Mouse (Mus musculus) limb, embryonic 14.5 days (tissue): ENCODE results near the gene Aif1l. TPM values are rescaled to one million over a fixed set of nuclear protein-coding genes. Genes with fewer than 3 reads are reported as not detected.

Experiments used
- ATAC-seq: fragments of 200-750 bp; cut with Nextera tagmentation; 2 replicates; pipeline ENCODE4 v1.8.0; 2017; ENCODE audit warnings: low read depth, moderate number of reproducible peaks, moderate TSS enrichment; ENCODE audit not compliant: low FRiP score
- DNase-seq: peaks from one replicate; pipeline ENCODE4 v3.0.0-alpha.2; 2015; ENCODE audit warnings: low spot score
- H3K27ac ChIP-seq: fragments of 300-500 bp; sonication (generic); replicated peaks from 2 replicates; pipeline ENCODE4 v1.5.1; 2014; ENCODE audit warnings: low read depth, mild to moderate bottlenecking, low read length, moderate library complexity, mixed read lengths
- H3K27me3 ChIP-seq: fragments of 300-500 bp; sonication (generic); 2 replicates; pipeline ENCODE4 v1.6.1; 2014; ENCODE audit warnings: low read length, mixed read lengths; ENCODE audit not compliant: control insufficient read depth, insufficient read depth
- H3K36me3 ChIP-seq: fragments of 300-500 bp; sonication (generic); 2 replicates; pipeline ENCODE4 v1.6.1; 2014; ENCODE audit warnings: mild to moderate bottlenecking, low read length, moderate library complexity, mixed read lengths; ENCODE audit not compliant: control insufficient read depth, insufficient read depth
- H3K4me1 ChIP-seq: fragments of 300-500 bp; sonication (generic); 2 replicates; pipeline ENCODE4 v1.6.1; 2014; ENCODE audit warnings: antibody characterized with exemption, low read length, mixed read lengths; ENCODE audit not compliant: control insufficient read depth, insufficient read depth
- H3K4me2 ChIP-seq: fragments of 300-500 bp; sonication (generic); replicated peaks from 2 replicates; pipeline ENCODE4 v1.6.1; 2014; ENCODE audit warnings: low read depth, mild to moderate bottlenecking, low read length, moderate library complexity; ENCODE audit not compliant: severe bottlenecking
- H3K4me3 ChIP-seq: fragments of 300-500 bp; sonication (generic); replicated peaks from 2 replicates; pipeline ENCODE4 v1.5.1; 2014; ENCODE audit warnings: low read length
- H3K9ac ChIP-seq: fragments of 300-500 bp; sonication (generic); 2 replicates; pipeline ENCODE4 v1.6.1; 2014; ENCODE audit warnings: mild to moderate bottlenecking, low read depth, low read length, moderate library complexity; ENCODE audit not compliant: severe bottlenecking
- H3K9me3 ChIP-seq: fragments of 300-500 bp; sonication (generic); 2 replicates; pipeline ENCODE4 v1.6.1; 2016; ENCODE audit warnings: low read length; ENCODE audit not compliant: control insufficient read depth
- POLR2A ChIP-seq: fragments of 200-500 bp; IDR thresholded peaks from 2 replicates; pipeline ENCODE4 v1.8.0; 2012; ENCODE audit warnings: inconsistent platforms, mild to moderate bottlenecking, moderate library complexity, borderline replicate concordance; ENCODE audit not compliant: insufficient read depth, insufficient read length; ENCODE audit errors: extremely low read depth
- WGBS: fragments of 180-500 bp; shearing (Covaris S2); extraction: QIAGEN DNeasy Blood & Tissue Kit; methylation state at CpG from one replicate; pipeline ENCODE4 v1.1.7; 2014; 5-methylcytosine and 5-hydroxymethylcytosine counted together
- polyA plus RNA-seq, 2 experiments: library from polyadenylated mRNA; depleted of rRNA in 1 of 2; stranded (reverse) in 1 of 2; unstranded in 1 of 2; fragments of >200 nt; fragmentation: Nextera tagmentation in 1 of 2; extraction: Ambion mirVana in 1 of 2; gene quantifications; 2 replicates each; pipeline versions ENCODE4 v1.2.1 to v1.2.3; 2012 to 2014

The Aif1l gene
- polyA plus RNA-seq, 2 experiments = 28.2 to 32.3 TPM

DNA sequence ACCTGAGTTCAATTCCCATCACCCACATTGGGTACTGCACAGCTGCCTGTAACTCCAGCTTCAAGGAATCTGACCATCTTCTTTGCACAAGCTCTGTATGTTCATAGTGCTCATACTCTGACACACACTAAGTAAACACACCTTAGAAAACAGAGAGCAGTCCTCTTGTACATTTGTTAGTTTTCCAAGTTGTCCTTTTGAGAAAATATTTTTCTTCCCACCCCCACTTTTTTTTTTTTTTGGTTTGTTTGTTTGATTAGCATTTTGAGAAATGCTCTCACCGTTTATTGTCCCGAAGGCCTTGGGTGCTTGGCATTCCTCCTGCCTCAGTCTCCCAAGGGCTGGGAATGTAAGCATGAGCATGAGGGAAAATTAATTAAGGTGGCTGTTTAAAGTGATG, 58.4 kb downstream of the Aif1l start:
- H3K4me3 ChIP-seq = no peak overlapping the region
- no peaks in the 10 kb centered on the region for H3K4me1 ChIP-seq
- no peak overlapping the region for H3K4me2 ChIP-seq
- H3K27ac ChIP-seq = no peak overlapping the region
- H3K9ac ChIP-seq = no peak overlapping the region
- H3K9me3 ChIP-seq = no peaks in the 10 kb centered on the region
- no peak for TF ChIP-seq POLR2A
- H3K36me3 ChIP-seq = peaks cover 84% of the 10 kb centered on the region
- WGBS = 96% methylated on average over 2 of the region's 2 CpGs
- H3K27me3 ChIP-seq = no peaks in the 10 kb centered on the region
- DNase-seq (no peak), ATAC-seq (no peak)

DNA sequence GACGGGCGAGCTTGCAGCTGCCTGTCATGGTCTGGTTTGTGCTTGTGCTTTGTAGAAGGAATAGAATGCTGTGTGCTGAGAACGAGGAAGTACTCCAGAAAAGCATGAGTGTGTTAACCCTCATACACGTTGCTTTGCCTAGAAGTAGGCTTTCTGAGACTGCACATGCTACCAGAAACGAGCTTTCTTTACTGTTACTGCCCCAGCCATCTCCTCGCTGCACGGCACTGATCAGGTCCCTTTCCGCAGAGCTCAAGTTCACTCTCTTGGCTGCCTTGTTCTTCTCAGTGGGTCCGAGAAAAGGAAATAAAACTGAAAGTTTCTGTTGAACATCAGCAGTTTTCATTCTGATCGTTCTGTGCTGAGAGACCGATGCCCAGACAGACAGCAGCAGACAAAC, 58.8 kb downstream of the Aif1l start:
- H3K9ac ChIP-seq = no peak overlapping the region
- peaks cover 85% of the 10 kb centered on the region for H3K36me3 ChIP-seq
- no peak for ATAC-seq
- no peaks in the 10 kb centered on the region for H3K4me1 ChIP-seq
- TF ChIP-seq POLR2A = no peak
- H3K9me3 ChIP-seq = no peaks in the 10 kb centered on the region
- H3K27me3 ChIP-seq = no peaks in the 10 kb centered on the region
- 89% methylated on average over 11 of the region's 11 CpGs for WGBS
- H3K4me2 ChIP-seq = no peak overlapping the region
- DNase-seq = no peak
- no peak overlapping the region for H3K27ac ChIP-seq
- H3K4me3 ChIP-seq = no peak overlapping the region

DNA sequence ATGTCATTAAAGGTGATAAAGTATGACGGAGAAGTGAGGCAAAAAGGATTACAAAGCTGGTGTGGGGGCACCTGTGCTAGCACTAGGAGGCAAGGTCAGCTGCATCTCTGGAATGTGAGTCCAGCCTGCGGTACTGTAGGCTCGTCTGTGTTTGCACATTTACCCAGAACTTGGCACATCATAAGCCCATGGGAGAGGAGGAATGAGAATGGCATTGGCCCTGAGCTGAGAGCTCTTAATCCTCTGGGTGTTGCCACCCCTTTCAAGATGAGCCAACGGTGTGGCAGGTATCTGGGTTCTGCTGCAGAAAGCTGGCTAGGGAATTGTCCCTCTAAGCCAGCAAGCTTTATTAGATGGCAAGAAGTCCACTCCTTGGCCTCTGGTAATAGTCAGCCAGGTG, 69.8 kb downstream of the Aif1l start:
- Histone ChIP-seq H3K4me3 (no peak overlapping the region), H3K9ac (no peak overlapping the region), H3K27ac (no peak overlapping the region), H3K4me2 (no peak overlapping the region), H3K27me3 (no peaks in the 10 kb centered on the region), H3K4me1 (no peaks in the 10 kb centered on the region), H3K36me3 (peaks cover 92% of the 10 kb centered on the region), H3K9me3 (no peaks in the 10 kb centered on the region)
- TF ChIP-seq POLR2A = no peak
- ATAC-seq (no peak), DNase-seq (no peak)
- WGBS = 84% methylated on average over 4 of the region's 4 CpGs

DNA sequence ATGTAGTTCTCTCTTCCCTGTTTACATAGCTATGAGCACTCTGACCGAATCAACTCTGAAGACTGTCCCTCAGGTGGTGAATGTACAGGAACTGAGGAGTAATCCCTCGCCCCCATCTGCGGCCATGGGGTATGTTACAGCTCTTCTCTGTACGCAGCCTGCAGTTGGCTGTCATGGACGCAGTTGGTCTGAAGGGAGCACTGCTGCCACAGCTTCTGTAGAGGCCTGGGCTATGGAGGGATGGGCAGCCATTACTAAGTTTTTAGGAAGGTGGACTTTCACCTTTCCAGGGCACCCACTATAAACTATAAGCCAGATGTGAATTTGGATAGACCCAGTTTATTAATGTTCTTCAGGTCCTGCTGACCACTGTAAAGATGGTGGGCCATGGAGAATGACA, 70.3 kb downstream of the Aif1l start:
- Histone ChIP-seq H3K9ac (no peak overlapping the region), H3K27me3 (no peaks in the 10 kb centered on the region), H3K4me2 (no peak overlapping the region), H3K4me1 (no peaks in the 10 kb centered on the region), H3K27ac (no peak overlapping the region), H3K4me3 (no peak overlapping the region), H3K9me3 (no peaks in the 10 kb centered on the region), H3K36me3 (peaks cover 90% of the 10 kb centered on the region)
- ATAC-seq = no peak
- WGBS = 92% methylated on average over 5 of the region's 5 CpGs
- no peak for TF ChIP-seq POLR2A
- DNase-seq = no peak

Other genes with a start within 250 kb of the Aif1l start
- 0.12 and 0.16 TPM in 2 replicates for gene Qrfp, start 139.6 kb upstream of the Aif1l start, polyA plus RNA-seq (2012; rRNA removed)
- gene Qrfp, start 139.6 kb upstream of the Aif1l start, polyA plus RNA-seq (2014; fragmentation: Nextera tagmentation; extraction: Ambion mirVana) = 0.30 TPM in 2 replicates
- gene Fibcd1, start 104.1 kb upstream of the Aif1l start, polyA plus RNA-seq (2012; rRNA removed) = 0.34 and 0.40 TPM in 2 replicates
- gene Fibcd1, start 104.1 kb upstream of the Aif1l start, polyA plus RNA-seq (2014; fragmentation: Nextera tagmentation; extraction: Ambion mirVana) = 0.17 and 0.28 TPM in 2 replicates
- gene Lamc3, start 62.8 kb upstream of the Aif1l start, polyA plus RNA-seq (2012; rRNA removed) = 1.1 and 1.6 TPM in 2 replicates
- gene Lamc3, start 62.8 kb upstream of the Aif1l start, polyA plus RNA-seq (2014; fragmentation: Nextera tagmentation; extraction: Ambion mirVana) = 0.68 and 0.84 TPM in 2 replicates
- gene Nup214, start 24.3 kb downstream of the Aif1l start, polyA plus RNA-seq (2012; rRNA removed) = 41.3 and 48.2 TPM in 2 replicates
- gene Nup214, start 24.3 kb downstream of the Aif1l start, polyA plus RNA-seq (2014; fragmentation: Nextera tagmentation; extraction: Ambion mirVana) = 65.2 and 70.7 TPM in 2 replicates
- gene Fam78a, start 134.7 kb downstream of the Aif1l start, polyA plus RNA-seq (2012; rRNA removed) = 6.4 and 6.6 TPM in 2 replicates
- gene Fam78a, start 134.7 kb downstream of the Aif1l start, polyA plus RNA-seq (2014; fragmentation: Nextera tagmentation; extraction: Ambion mirVana) = 5.1 and 5.9 TPM in 2 replicates
- 11.7 and 15.1 TPM in 2 replicates for gene Plpp7, start 145.4 kb downstream of the Aif1l start, polyA plus RNA-seq (2012; rRNA removed)
- gene Plpp7, start 145.4 kb downstream of the Aif1l start, polyA plus RNA-seq (2014; fragmentation: Nextera tagmentation; extraction: Ambion mirVana) = 8.9 and 10.0 TPM in 2 replicates
- gene Prrc2b, start 200.9 kb downstream of the Aif1l start, polyA plus RNA-seq (2012; rRNA removed) = 74.6 and 92.4 TPM in 2 replicates
- 78.2 and 78.3 TPM in 2 replicates for gene Prrc2b, start 200.9 kb downstream of the Aif1l start, polyA plus RNA-seq (2014; fragmentation: Nextera tagmentation; extraction: Ambion mirVana)